Mouse (Mus musculus) embryonic facial prominence, embryonic 14.5 days (tissue): ENCODE results near the gene Cc2d1a. TPM values are rescaled to one million over a fixed set of nuclear protein-coding genes. Genes with fewer than 3 reads are reported as not detected.

Source experiments
- ATAC-seq: fragments of 200-750 bp; cut with Nextera tagmentation; 2 replicates; pipeline ENCODE4 v1.8.0; 2017; ENCODE audit warnings: low read depth, moderate number of reproducible peaks, moderate TSS enrichment
- DNase-seq: peaks from one replicate; pipeline ENCODE4 v3.0.0-alpha.2; 2015; ENCODE audit warnings: low spot score
- H3K27ac ChIP-seq: fragments of 300-500 bp; sonication (generic); replicated peaks from 2 replicates; pipeline ENCODE4 v1.5.1; 2014; ENCODE audit warnings: low read depth, mild to moderate bottlenecking, low read length, moderate library complexity
- H3K27me3 ChIP-seq: fragments of 300-500 bp; sonication (generic); replicated peaks from 2 replicates; pipeline ENCODE4 v1.6.1; 2014; ENCODE audit warnings: low read length; ENCODE audit not compliant: control insufficient read depth, insufficient read depth
- H3K36me3 ChIP-seq: fragments of 300-500 bp; sonication (generic); 2 replicates; pipeline ENCODE4 v1.6.1; 2014; ENCODE audit warnings: low read length, mixed read lengths; ENCODE audit not compliant: control insufficient read depth, insufficient read depth
- H3K4me1 ChIP-seq: fragments of 300-500 bp; sonication (generic); 2 replicates; pipeline ENCODE4 v1.6.1; 2014; ENCODE audit warnings: antibody characterized with exemption, low read length; ENCODE audit not compliant: control insufficient read depth, insufficient read depth
- H3K4me2 ChIP-seq: fragments of 300-500 bp; sonication (generic); 2 replicates; pipeline ENCODE4 v1.6.1; 2014; ENCODE audit warnings: low read depth, mild to moderate bottlenecking, low read length, moderate library complexity, mixed read lengths
- H3K4me3 ChIP-seq: fragments of 300-500 bp; sonication (generic); 2 replicates; pipeline ENCODE4 v1.5.1; 2014; ENCODE audit warnings: low read depth, mild to moderate bottlenecking, low read length
- H3K9ac ChIP-seq: fragments of 300-500 bp; sonication (generic); 2 replicates; pipeline ENCODE4 v1.6.1; 2014; ENCODE audit warnings: low read depth, mild to moderate bottlenecking, low read length, moderate library complexity, mixed read lengths
- H3K9me3 ChIP-seq: fragments of 300-500 bp; sonication (generic); 2 replicates; pipeline ENCODE4 v1.6.1; 2016; ENCODE audit warnings: low read length; ENCODE audit not compliant: control insufficient read depth
- WGBS: fragments of 180-500 bp; shearing (Covaris S2); extraction: QIAGEN DNeasy Blood & Tissue Kit; methylation state at CpG from one replicate; pipeline ENCODE4 v1.1.7; 2014; 5-methylcytosine and 5-hydroxymethylcytosine counted together
- polyA plus RNA-seq: library from polyadenylated mRNA; unstranded; fragments of >200 nt; fragmentation: Nextera tagmentation; extraction: Ambion mirVana; gene quantifications from 2 replicates; pipeline ENCODE4 v1.2.1, GENCODE M21; 2014

Cc2d1a gene
- polyA plus RNA-seq, 1 experiment from 2014 or later = 20.2 TPM

DNA sequence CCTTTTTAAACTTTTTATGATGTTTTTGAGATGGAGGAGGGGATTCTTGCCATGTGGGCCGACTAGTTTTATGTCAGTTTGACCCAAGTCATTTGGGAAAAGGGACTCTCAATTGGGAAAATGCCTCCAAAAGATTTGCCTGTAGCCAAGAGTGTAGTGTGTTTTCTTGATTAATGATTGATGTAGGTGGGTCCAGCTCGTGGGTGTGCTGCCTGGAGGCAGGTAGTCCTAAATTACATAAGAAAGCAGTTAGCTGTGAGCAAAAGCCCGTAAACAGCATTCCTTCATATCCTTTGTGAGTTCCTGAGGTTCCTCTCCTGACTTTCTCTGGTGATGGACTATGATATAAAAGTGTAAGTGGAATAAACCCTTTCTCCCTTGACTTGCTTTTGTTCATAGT is 1.4 kb upstream of the Cc2d1a start:
- Histone ChIP-seq H3K9me3 (no peaks in the 10 kb centered on the region), H3K4me2 (no peak overlapping the region), H3K4me3 (no peak overlapping the region), H3K4me1 (peaks cover 11% of the 10 kb centered on the region), H3K36me3 (peaks cover 13% of the 10 kb centered on the region; the same call in 1 of the 2 replicates), H3K27ac (no peak overlapping the region), H3K9ac (no peak overlapping the region), H3K27me3 (no peaks in the 10 kb centered on the region)
- WGBS = 71% methylated on average over 3 of the region's 3 CpGs
- DNase-seq (no peak), ATAC-seq (no peak)

- Histone ChIP-seq H3K4me3 (peak overlapping the region; percentile 63; the same call in 1 of the 2 replicates), H3K36me3 (peaks cover 20% of the 10 kb centered on the region), H3K4me2 (peak overlapping the region; percentile 78; the same call in 1 of the 2 replicates), H3K27ac (no peak overlapping the region), H3K9ac (no peak overlapping the region), H3K9me3 (no peaks in the 10 kb centered on the region), H3K4me1 (peaks cover 11% of the 10 kb centered on the region), H3K27me3 (no peaks in the 10 kb centered on the region)
- ATAC-seq = no peak
- DNase-seq = no peak
- WGBS = 86% methylated on average over 5 of the region's 5 CpGs
Observed at GRCm38 (mm10) chr8:84148531-84148850, 755 bp upstream of the Cc2d1a start.

GRCm38 (mm10) chr8:84147324-84147766 is 391 bp downstream of the Cc2d1a start:
- peak overlapping the region; percentile 63 for H3K4me3 ChIP-seq
- peak overlapping the region; percentile 45 for H3K27ac ChIP-seq
- H3K9me3 ChIP-seq = no peaks in the 10 kb centered on the region
- ATAC-seq (peak; percentile 31; the same call in 1 of the 2 replicates), DNase-seq (peak; percentile 61)
- H3K27me3 ChIP-seq = no peaks in the 10 kb centered on the region
- H3K9ac ChIP-seq = peak overlapping the region; percentile 85
- WGBS = 5% methylated on average over 12 of the region's 14 CpGs
- peaks cover 11% of the 10 kb centered on the region for H3K4me1 ChIP-seq
- H3K36me3 ChIP-seq = peaks cover 32% of the 10 kb centered on the region
- peak overlapping the region; percentile 78 for H3K4me2 ChIP-seq

- H3K9me3 ChIP-seq = no peaks in the 10 kb centered on the region
- peaks cover 56% of the 10 kb centered on the region for H3K36me3 ChIP-seq
- no peak for ATAC-seq
- H3K27ac ChIP-seq = no peak overlapping the region
- no peak overlapping the region for H3K9ac ChIP-seq
- H3K4me2 ChIP-seq = no peak overlapping the region
- H3K4me1 ChIP-seq = peaks cover 11% of the 10 kb centered on the region
- no peak overlapping the region for H3K4me3 ChIP-seq
- WGBS = 91% methylated on average over 8 of the region's 8 CpGs
- DNase-seq = no peak
- H3K27me3 ChIP-seq = no peaks in the 10 kb centered on the region
Observed at GRCm38 (mm10) chr8:84144636-84145245, 3.0 kb downstream of the Cc2d1a start.

DNA sequence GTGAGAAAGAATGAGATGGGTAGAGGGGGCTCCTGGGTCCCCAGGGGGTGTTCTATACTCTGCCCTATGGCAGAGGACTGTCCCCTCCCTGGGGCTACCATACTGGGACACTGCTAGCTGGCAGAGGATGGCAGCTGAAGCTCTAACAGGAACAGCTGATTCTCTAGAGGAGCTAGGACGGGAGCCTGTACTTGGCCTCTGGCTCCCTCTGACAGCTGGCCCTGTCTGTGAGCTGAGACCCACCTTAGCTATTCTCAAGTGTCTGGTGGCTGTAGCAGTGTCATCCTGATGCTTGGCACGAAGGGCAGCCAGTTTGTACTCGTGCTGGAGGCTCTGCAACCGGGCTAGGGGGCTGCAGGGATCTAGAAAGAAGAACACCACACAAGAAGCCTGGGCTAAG is 6.9 kb downstream of the Cc2d1a start:
- Histone ChIP-seq H3K9me3 (no peaks in the 10 kb centered on the region), H3K4me1 (no peaks in the 10 kb centered on the region), H3K4me2 (no peak overlapping the region), H3K27me3 (no peaks in the 10 kb centered on the region), H3K4me3 (no peak overlapping the region), H3K27ac (no peak overlapping the region), H3K36me3 (peaks cover 95% of the 10 kb centered on the region), H3K9ac (no peak overlapping the region)
- WGBS = 91% methylated on average over 4 of the region's 4 CpGs
- ATAC-seq (peak; percentile 59), DNase-seq (peak; percentile 11)

GRCm38 (mm10) chr8:84137848-84138247 is 9.9 kb downstream of the Cc2d1a start:
- no peaks in the 10 kb centered on the region for H3K9me3 ChIP-seq
- H3K27ac ChIP-seq = no peak overlapping the region
- no peak for ATAC-seq
- no peak overlapping the region for H3K4me3 ChIP-seq
- no peak for DNase-seq
- H3K9ac ChIP-seq = no peak overlapping the region
- H3K36me3 ChIP-seq = peaks cover 98% of the 10 kb centered on the region
- no peaks in the 10 kb centered on the region for H3K27me3 ChIP-seq
- no peaks in the 10 kb centered on the region for H3K4me1 ChIP-seq
- H3K4me2 ChIP-seq = no peak overlapping the region
- 93% methylated on average over 3 of the region's 3 CpGs for WGBS

DNA sequence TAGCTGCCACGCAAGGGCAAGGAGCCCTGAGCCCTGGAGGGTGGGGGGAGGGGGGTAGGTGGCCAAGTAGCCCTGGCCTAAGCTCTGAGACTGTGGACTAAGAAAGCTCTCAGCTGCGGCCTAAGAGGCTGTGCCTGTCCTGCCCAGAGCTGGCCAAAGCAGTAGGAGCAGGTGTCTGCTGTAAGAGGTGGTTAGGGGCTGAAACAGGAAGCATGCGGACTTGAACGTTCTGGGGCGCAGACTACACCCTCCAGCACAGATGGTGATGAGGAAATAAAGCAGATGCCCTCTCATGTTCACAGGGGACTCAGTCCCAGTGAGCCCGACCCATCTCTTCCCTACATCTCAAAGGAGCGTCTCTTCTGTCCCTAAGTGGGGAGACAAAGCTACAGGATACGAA is 15.5 kb downstream of the Cc2d1a start:
- Histone ChIP-seq H3K27me3 (no peaks in the 10 kb centered on the region; the same call in 1 of the 2 replicates), H3K4me2 (no peak overlapping the region), H3K4me3 (no peak overlapping the region), H3K27ac (no peak overlapping the region), H3K9ac (no peak overlapping the region), H3K36me3 (peaks cover 58% of the 10 kb centered on the region), H3K9me3 (no peaks in the 10 kb centered on the region), H3K4me1 (no peaks in the 10 kb centered on the region)
- no peak for DNase-seq
- WGBS = 87% methylated on average over 8 of the region's 8 CpGs
- no peak for ATAC-seq

- Histone ChIP-seq H3K36me3 (peaks cover 44% of the 10 kb centered on the region), H3K27me3 (no peaks in the 10 kb centered on the region; the same call in 1 of the 2 replicates), H3K4me2 (no peak overlapping the region), H3K4me1 (no peaks in the 10 kb centered on the region), H3K4me3 (no peak overlapping the region), H3K9ac (no peak overlapping the region; the same call in 1 of the 2 replicates), H3K27ac (no peak overlapping the region), H3K9me3 (no peaks in the 10 kb centered on the region)
- ATAC-seq = 0 out of 2 replicates have a peak, but pooled peaks have one; percentile 1
- WGBS = 34% methylated on average over 22 of the region's 30 CpGs
- DNase-seq = no peak
Observed at GRCm38 (mm10) chr8:84130806-84131205, 16.9 kb downstream of the Cc2d1a start.

DNA sequence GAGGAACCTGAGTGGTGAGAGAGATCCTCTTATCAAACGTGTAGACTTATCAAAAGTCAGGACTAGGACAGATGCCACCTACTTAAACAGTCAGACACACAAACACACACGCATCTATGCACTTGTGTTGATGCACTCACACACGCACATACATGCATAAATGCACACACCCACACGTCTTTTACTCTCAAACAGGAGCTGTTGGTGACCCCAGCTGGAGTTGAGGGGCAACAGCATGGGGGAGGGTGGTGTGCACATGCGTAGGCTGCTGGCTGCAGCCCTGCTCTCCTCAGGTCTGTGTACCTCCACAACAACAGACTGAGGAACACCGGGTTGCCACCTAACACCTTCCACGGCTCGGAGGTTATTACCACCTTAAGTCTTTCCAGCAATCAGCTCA is 19.5 kb downstream of the Cc2d1a start:
- Histone ChIP-seq H3K9me3 (no peaks in the 10 kb centered on the region), H3K36me3 (peaks cover 19% of the 10 kb centered on the region; the same call in 1 of the 2 replicates), H3K4me2 (no peak overlapping the region), H3K27ac (no peak overlapping the region), H3K4me3 (no peak overlapping the region), H3K4me1 (no peaks in the 10 kb centered on the region), H3K9ac (no peak overlapping the region), H3K27me3 (no peaks in the 10 kb centered on the region; the same call in 1 of the 2 replicates)
- 50% methylated on average over 8 of the region's 8 CpGs for WGBS
- no peak for ATAC-seq
- DNase-seq = peak; percentile 16
